Comparison of ENCODE assay signal across 17 mouse cellular contexts in the genomic region with DNA sequence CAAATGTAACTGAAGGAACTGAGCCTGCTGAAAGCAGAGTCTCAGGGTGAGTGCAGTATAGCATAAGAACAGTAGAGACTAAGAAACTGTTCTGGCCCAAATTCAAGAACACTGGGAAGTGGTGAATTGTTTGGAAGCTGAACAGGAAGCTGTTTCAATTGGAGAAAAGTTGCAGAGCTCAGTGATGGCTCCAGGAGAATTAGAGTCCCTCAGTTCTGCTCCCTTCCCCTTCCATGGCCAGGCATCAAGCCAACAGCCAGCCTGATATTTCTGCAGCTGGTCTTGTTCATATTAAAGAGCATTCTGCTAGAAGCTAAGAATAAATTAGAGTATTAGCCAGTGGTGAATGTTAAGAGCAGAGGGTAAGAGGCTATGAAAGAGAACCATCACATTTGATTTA. TPM values are rescaled to one million over a fixed set of nuclear protein-coding genes. Genes with fewer than 3 reads are reported as not detected.
DNase-seq lines count a peak whose midpoint lies in the region; TF ChIP-seq lines count a peak whose summit lies in the region.
"Had no signal": no experiment of that assay in that cellular context is flagged by ENCODE, and none has a peak within 500 bp of the region (broad histone marks: within the 10 kb centered on the region; RNA-seq: fewer than 3 reads in every experiment).

No protein-coding gene starts in this region.

- H3K79me2 ChIP-seq in liver, adult 2 months (ENCODE audit: control insufficient read depth, insufficient read depth, low read length) = no peaks in the 10 kb centered on the region

- no peak overlapping the region for H3K4me3 ChIP-seq in liver, adult 2 months (ENCODE audit: insufficient read depth, low read depth, low read length)
- H3K4me3 ChIP-seq in bone marrow macrophage, adult 2 months (ENCODE audit: insufficient read depth, low read length) = no peak overlapping the region
- H3K4me3 ChIP-seq: forebrain, embryonic 10.5 days; hindbrain, embryonic 10.5 days; limb, embryonic 13.5 days; midbrain, embryonic 15.5 days; neural tube, embryonic 13.5 days had no signal

- no peaks in the 10 kb centered on the region for H3K4me1 ChIP-seq in liver, adult 2 months (ENCODE audit: control insufficient read depth, insufficient read depth, low read length)
- H3K4me1 ChIP-seq in bone marrow macrophage, adult 2 months (ENCODE audit: control insufficient read depth, insufficient read depth, low read length) = peaks cover 19% of the 10 kb centered on the region
- H3K4me1 ChIP-seq: forebrain, embryonic 10.5 days; hindbrain, embryonic 10.5 days; limb, embryonic 13.5 days; midbrain, embryonic 15.5 days; neural tube, embryonic 13.5 days had no signal

- intact Hi-C loops in heart, postnatal 25 days (cut with DNase I) = no loop called here
- intact Hi-C loops in heart, postnatal 10 days (cut with DNase I) = loop anchor here (10.0 kb wide), 1 partner anchor 1602 kb away; a partner anchor contains a TSS

- no peaks in the 10 kb centered on the region for H3K36me3 ChIP-seq in liver, adult 2 months (ENCODE audit: control insufficient read depth, insufficient read depth, low read length)
- H3K36me3 ChIP-seq: forebrain, embryonic 10.5 days; hindbrain, embryonic 10.5 days; limb, embryonic 13.5 days; midbrain, embryonic 15.5 days; neural tube, embryonic 13.5 days had no signal

- no peaks in the 10 kb centered on the region for H3K27me3 ChIP-seq in liver, adult 2 months (ENCODE audit: control insufficient read depth, insufficient read depth, low read length)
- H3K27me3 ChIP-seq: midbrain, embryonic 15.5 days had no signal

- no peak overlapping the region for H3K27ac ChIP-seq in liver, adult 2 months (replicated peaks; ENCODE audit: insufficient read depth, low read depth, low read length)
- peak overlapping the region; percentile 71 for H3K27ac ChIP-seq in bone marrow macrophage, adult 2 months (ENCODE audit: insufficient read depth, low read depth, low read length)
- H3K27ac ChIP-seq: forebrain, embryonic 10.5 days; hindbrain, embryonic 10.5 days; limb, embryonic 13.5 days; midbrain, embryonic 15.5 days; neural tube, embryonic 13.5 days had no signal

- no peak for TF ChIP-seq CTCF in liver, adult 2 months (IDR thresholded peaks at IDR 0.05; ENCODE audit: low read depth, low read length)
- no peak for TF ChIP-seq CTCF in bone marrow macrophage, adult 2 months (IDR thresholded peaks at IDR 0.05; ENCODE audit: low read depth, low read length)

- no peak overlapping the region for H3K9ac ChIP-seq in liver, adult 2 months (ENCODE audit: low read depth, low read length)
- H3K9ac ChIP-seq: limb, embryonic 13.5 days; midbrain, embryonic 15.5 days; neural tube, embryonic 13.5 days had no signal

- no peak for TF ChIP-seq POLR2A in liver, adult 2 months (IDR thresholded peaks at IDR 0.05; ENCODE audit: extremely low read depth, insufficient read depth, low read length)
- TF ChIP-seq POLR2A in bone marrow macrophage, adult 2 months (IDR thresholded peaks at IDR 0.05; ENCODE audit: borderline replicate concordance, low read depth, low read length) = no peak

- DNase-seq in heart, adult 18-20 months = peak; percentile 42 to 64
- DNase-seq in heart, postnatal 25 days (ENCODE audit: low spot score) = no peak
- peak; percentile 0 for DNase-seq in liver, adult 2 months (ENCODE audit: extremely low read depth, low read depth, low spot score)
- DNase-seq in liver = no peak
- peak; percentile 51 to 56 for DNase-seq in heart, postnatal 10 days
- no peak for DNase-seq in urinary bladder, adult 18-20 months (ENCODE audit: low spot score in 2 of 2)
- DNase-seq in frontal cortex, postnatal 10 days (ENCODE audit: low spot score in 2 of 2) = no peak
- DNase-seq: cerebellum, adult 9-11 months; retina, postnatal 1 day; thymus, postnatal 25 days had no signal

RNA-seq across cellular contexts. Expression of a gene that starts 7.3 kb away (rescaled TPM):
- 1 to 10 TPM; 2.5 TPM for total RNA-seq in heart, adult 18-20 months (2021)
- total RNA-seq in heart, postnatal 25 days (2021) = 1 to 10 TPM; 4.2 to 5.4 TPM
- total RNA-seq in liver, adult 2 months (2014; rRNA removed) = 1.7 and 1.9 TPM in 2 replicates
- 0.77 and 0.91 TPM in 2 replicates for polyA plus RNA-seq in liver, adult 2 months (2012; rRNA removed)
- polyA plus RNA-seq in bone marrow macrophage, adult 2 months (2012; ENCODE audit: insufficient read depth, insufficient read length, missing spikeins) = 2.1 and 3.1 TPM in 2 replicates
- total RNA-seq in heart, postnatal 10 days (2021) = 1 to 10 TPM; 7.6 to 9.2 TPM
- total RNA-seq: MEL had no signal

Comparison
In these comparisons a context has a peak if more than half of its experiments do, and no peak if none do; other contexts are left out.
1. DNase-seq: peak in heart, adult 18-20 months (2 of 2), liver, adult 2 months (single experiment) and heart, postnatal 10 days (2 of 2); none in heart, postnatal 25 days (single experiment), liver (single experiment), urinary bladder, adult 18-20 months (0 of 2) and frontal cortex, postnatal 10 days (0 of 2).